Mouse (Mus musculus): Measurements from ENCODE around the gene Prss35. TPM values are rescaled to one million over a fixed set of nuclear protein-coding genes. Genes with fewer than 3 reads are reported as not detected.

The Prss35 gene
- total RNA-seq, 1 experiment from 2014 or later: 181 TPM

GRCm38 (mm10) chr9:86799099-86799498 is 55.6 kb downstream of the Prss35 start:
- DNase-seq: no peak

GRCm38 (mm10) chr9:86800600-86801163 is 57.2 kb downstream of the Prss35 start:
- DNase-seq: no peak

Other genes with a start within 250 kb of the Prss35 start
- 36.6 and 40.3 TPM in 2 replicates for gene Pgm3, start 171.8 kb upstream of the Prss35 start, total RNA-seq (2021)
- gene Rwdd2a, start 171.7 kb upstream of the Prss35 start, total RNA-seq (2021): 5.6 and 11.0 TPM in 2 replicates
- gene Me1, start 47.7 kb upstream of the Prss35 start, total RNA-seq (2021): 1,725 and 1,739 TPM in 2 replicates
- 34.4 and 38.5 TPM in 2 replicates for gene Snap91, start 137.0 kb downstream of the Prss35 start, total RNA-seq (2021)

Data from adrenal gland, postnatal 25 days (tissue).